Mouse (Mus musculus) heart, embryonic 11.5 days (tissue): ENCODE measurements around the gene Sytl3. TPM values are rescaled to one million over a fixed set of nuclear protein-coding genes. Genes with fewer than 3 reads are reported as not detected.
"Not testable (repeated sequence)": the region's sequence is repeated elsewhere in the genome, so short reads cannot be mapped to it uniquely, and the experiment has no call there.

Experiments
- ATAC-seq: fragments of 200-750 bp; cut with Nextera tagmentation; replicated peaks from 2 replicates; pipeline ENCODE4 v1.8.0; 2017; ENCODE audit warnings: moderate library complexity; ENCODE audit not compliant: insufficient number of reproducible peaks, low FRiP score, low TSS enrichment
- H3K27ac ChIP-seq: fragments of 300-500 bp; sonication (generic); 2 replicates; pipeline ENCODE4 v1.5.1; 2014; ENCODE audit warnings: mild to moderate bottlenecking, low read depth, low read length
- H3K27me3 ChIP-seq: fragments of 300-500 bp; sonication (generic); 2 replicates; pipeline ENCODE4 v1.6.1; 2014; ENCODE audit warnings: mild to moderate bottlenecking, low read length, mixed read lengths; ENCODE audit not compliant: control insufficient read depth, insufficient read depth
- H3K36me3 ChIP-seq: fragments of 300-500 bp; sonication (generic); 2 replicates; pipeline ENCODE4 v1.6.1; 2014; ENCODE audit warnings: mild to moderate bottlenecking, low read length, moderate library complexity, mixed read lengths; ENCODE audit not compliant: control insufficient read depth, insufficient read depth
- H3K4me1 ChIP-seq: fragments of 300-500 bp; sonication (generic); 2 replicates; pipeline ENCODE4 v1.6.1; 2014; ENCODE audit warnings: low read length; ENCODE audit not compliant: control insufficient read depth, insufficient read depth
- H3K4me2 ChIP-seq: fragments of 300-500 bp; sonication (generic); 2 replicates; pipeline ENCODE4 v1.6.1; 2014; ENCODE audit warnings: mild to moderate bottlenecking, moderate library complexity
- H3K4me3 ChIP-seq: fragments of 300-500 bp; sonication (generic); 2 replicates; pipeline ENCODE4 v1.5.1; 2014; ENCODE audit warnings: low read depth, low read length
- H3K9ac ChIP-seq: fragments of 300-500 bp; sonication (generic); 2 replicates; pipeline ENCODE4 v1.6.1; 2014; ENCODE audit warnings: mild to moderate bottlenecking, low read depth, low read length, moderate library complexity
- H3K9me3 ChIP-seq: fragments of 300-500 bp; sonication (generic); replicated peaks from 2 replicates; pipeline ENCODE4 v1.6.1; 2016; ENCODE audit warnings: low read length; ENCODE audit not compliant: control insufficient read depth
- WGBS: fragments of 180-500 bp; shearing (Covaris S2); extraction: QIAGEN DNeasy Blood & Tissue Kit; methylation state at CpG from one replicate; pipeline ENCODE4 v1.1.7; 2014; ENCODE audit not compliant: insufficient replicate concordance; 5-methylcytosine and 5-hydroxymethylcytosine counted together
- polyA plus RNA-seq: library from polyadenylated mRNA; unstranded; fragments of >200 nt; fragmentation: Nextera tagmentation; extraction: Ambion mirVana; gene quantifications from 2 replicates; pipeline ENCODE4 v1.2.1, GENCODE M21; 2014

Sytl3 gene
- polyA plus RNA-seq, 1 experiment from 2014 or later, result 0.11 TPM

GRCm38 (mm10) chr17:6706448-6706847, 47.6 kb downstream of the Sytl3 start:
- H3K4me2 ChIP-seq, H3K27me3 ChIP-seq, H3K4me3 ChIP-seq, H3K9me3 ChIP-seq, H3K4me1 ChIP-seq, ATAC-seq, H3K36me3 ChIP-seq, H3K9ac ChIP-seq, H3K27ac ChIP-seq: not testable (repeated sequence)
- WGBS, result 81% methylated on average over 5 of the region's 5 CpGs

GRCm38 (mm10) chr17:6707422-6707821, 48.5 kb downstream of the Sytl3 start:
- H3K4me2 ChIP-seq, H3K4me3 ChIP-seq, H3K9ac ChIP-seq, H3K4me1 ChIP-seq, ATAC-seq, H3K27me3 ChIP-seq, H3K9me3 ChIP-seq, H3K27ac ChIP-seq, H3K36me3 ChIP-seq: not testable (repeated sequence)
- WGBS, result 67% methylated on average over 5 of the region's 5 CpGs

- not testable (repeated sequence) for H3K27ac ChIP-seq, ATAC-seq, H3K4me1 ChIP-seq, H3K36me3 ChIP-seq, H3K4me3 ChIP-seq, H3K27me3 ChIP-seq, H3K9ac ChIP-seq, H3K4me2 ChIP-seq, H3K9me3 ChIP-seq
- 68% methylated on average over 2 of the region's 2 CpGs for WGBS
These were observed 49.3 kb downstream of the Sytl3 start for GRCm38 (mm10) chr17:6708194-6708593.

GRCm38 (mm10) chr17:6713483-6713882, 54.6 kb downstream of the Sytl3 start:
- H3K4me1 ChIP-seq, H3K4me3 ChIP-seq, ATAC-seq, H3K4me2 ChIP-seq, H3K9ac ChIP-seq, H3K36me3 ChIP-seq, H3K27ac ChIP-seq, H3K27me3 ChIP-seq, H3K9me3 ChIP-seq: not testable (repeated sequence)
- 51% methylated on average over 2 of the region's 2 CpGs for WGBS

GRCm38 (mm10) chr17:6713944-6714343, 55.1 kb downstream of the Sytl3 start:
- WGBS, result 82% methylated on average over 7 of the region's 8 CpGs
- not testable (repeated sequence) for H3K27me3 ChIP-seq, H3K4me3 ChIP-seq, H3K36me3 ChIP-seq, H3K9ac ChIP-seq, H3K27ac ChIP-seq, ATAC-seq, H3K4me2 ChIP-seq, H3K4me1 ChIP-seq, H3K9me3 ChIP-seq

GRCm38 (mm10) chr17:6727996-6728610, 69.2 kb downstream of the Sytl3 start:
- H3K36me3 ChIP-seq, result no peaks in the 10 kb centered on the region
- no peak overlapping the region for H3K4me3 ChIP-seq
- H3K9ac ChIP-seq, result no peak overlapping the region
- no peaks in the 10 kb centered on the region for H3K9me3 ChIP-seq
- no peak overlapping the region for H3K4me2 ChIP-seq
- H3K27me3 ChIP-seq, result no peaks in the 10 kb centered on the region
- 93% methylated on average over 12 of the region's 12 CpGs for WGBS
- no peak overlapping the region for H3K27ac ChIP-seq
- no peaks in the 10 kb centered on the region for H3K4me1 ChIP-seq
- ATAC-seq, result no peak

- WGBS, result 34% methylated on average over 6 of the region's 6 CpGs
- no peaks in the 10 kb centered on the region for H3K36me3 ChIP-seq
- H3K4me2 ChIP-seq, result no peak overlapping the region
- no peak overlapping the region for H3K4me3 ChIP-seq
- H3K27ac ChIP-seq, result no peak overlapping the region
- no peak overlapping the region for H3K9ac ChIP-seq
- H3K4me1 ChIP-seq, result no peaks in the 10 kb centered on the region
- no peak for ATAC-seq
- H3K27me3 ChIP-seq, result no peaks in the 10 kb centered on the region
- H3K9me3 ChIP-seq, result no peaks in the 10 kb centered on the region
These were observed 70.4 kb downstream of the Sytl3 start for GRCm38 (mm10) chr17:6729244-6729742.

- Histone ChIP-seq H3K4me1 (peaks cover 3% of the 10 kb centered on the region; the same call in 1 of the 2 replicates), H3K36me3 (no peaks in the 10 kb centered on the region), H3K27me3 (no peaks in the 10 kb centered on the region), H3K4me2 (no peak overlapping the region), H3K9ac (no peak overlapping the region), H3K27ac (no peak overlapping the region), H3K9me3 (no peaks in the 10 kb centered on the region), H3K4me3 (no peak overlapping the region)
- WGBS, result 66% methylated on average over 8 of the region's 8 CpGs
- ATAC-seq, result no peak
These were observed 72.2 kb downstream of the Sytl3 start for GRCm38 (mm10) chr17:6731132-6731531.

- no peaks in the 10 kb centered on the region for H3K9me3 ChIP-seq
- no peak overlapping the region for H3K27ac ChIP-seq
- no peaks in the 10 kb centered on the region for H3K36me3 ChIP-seq
- H3K4me1 ChIP-seq, result peaks cover 3% of the 10 kb centered on the region; the same call in 1 of the 2 replicates
- no peak overlapping the region for H3K9ac ChIP-seq
- ATAC-seq, result no peak
- WGBS, result 84% methylated on average over 12 of the region's 12 CpGs
- H3K4me2 ChIP-seq, result no peak overlapping the region
- H3K27me3 ChIP-seq, result no peaks in the 10 kb centered on the region
- no peak overlapping the region for H3K4me3 ChIP-seq
These were observed 72.7 kb downstream of the Sytl3 start for GRCm38 (mm10) chr17:6731634-6732033.
